Mouse (Mus musculus) E14TG2a.4 (cell line): ENCODE measurements around the gene Unc13b.

Experiments
- H3K27me3 ChIP-seq: 2 replicates; pipeline ENCODE4 v1.6.1; 2014; ENCODE audit warnings: low read length, control low read depth; ENCODE audit not compliant: insufficient read depth
- H3K36me3 ChIP-seq: 2 replicates; pipeline ENCODE4 v1.6.1; 2014; ENCODE audit warnings: low read length, control low read depth; ENCODE audit not compliant: insufficient read depth
- H3K4me1 ChIP-seq: replicated peaks from 2 replicates; pipeline ENCODE4 v1.6.1; 2014; ENCODE audit warnings: low read depth, low read length, control low read depth
- H3K4me3 ChIP-seq: replicated peaks from 2 replicates; pipeline ENCODE4 v1.5.1; 2014; ENCODE audit warnings: mild to moderate bottlenecking, low read length
- H3K9me3 ChIP-seq: 2 replicates; pipeline ENCODE4 v1.6.1; 2014; ENCODE audit warnings: low read length, control low read depth
- CTCF ChIP-seq: conservative IDR thresholded peaks from 2 replicates; pipeline ENCODE4 v1.5.1; 2014; ENCODE audit warnings: low read length
- NANOG ChIP-seq: IDR thresholded peaks from 2 replicates; pipeline ENCODE4 v1.6.1; 2014; ENCODE audit warnings: borderline replicate concordance, low read length, mixed read lengths
- POU5F1 ChIP-seq: IDR thresholded peaks from 2 replicates; pipeline ENCODE4 v1.6.1; 2014; ENCODE audit warnings: low read length, borderline replicate concordance

Unc13b gene

DNA sequence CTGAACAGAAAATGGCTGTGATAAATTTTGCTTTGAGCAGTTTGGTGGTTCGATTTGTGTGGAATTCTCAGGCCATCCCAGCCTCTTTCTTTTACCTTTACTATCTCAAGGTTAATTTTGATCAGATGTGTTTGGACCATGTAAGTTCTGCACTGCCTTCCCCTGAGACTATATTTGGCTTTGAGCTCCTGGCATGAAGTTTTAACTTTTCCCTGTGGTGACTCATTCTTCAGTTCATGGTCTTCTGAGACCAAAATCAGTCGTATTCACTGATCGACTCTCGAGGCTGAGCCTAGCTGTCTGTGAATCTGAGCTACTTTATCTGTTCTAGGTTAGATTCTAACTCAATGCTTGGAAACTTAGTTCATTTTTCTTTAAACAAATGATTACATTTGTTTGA is 187.0 kb downstream of the Unc13b start:
- Histone ChIP-seq H3K4me1 (no peaks in the 10 kb centered on the region), H3K36me3 (no peaks in the 10 kb centered on the region), H3K9me3 (no peaks in the 10 kb centered on the region), H3K4me3 (no peak overlapping the region), H3K27me3 (no peaks in the 10 kb centered on the region)
- TF ChIP-seq CTCF (no peak), NANOG (no peak), POU5F1 (no peak)

DNA sequence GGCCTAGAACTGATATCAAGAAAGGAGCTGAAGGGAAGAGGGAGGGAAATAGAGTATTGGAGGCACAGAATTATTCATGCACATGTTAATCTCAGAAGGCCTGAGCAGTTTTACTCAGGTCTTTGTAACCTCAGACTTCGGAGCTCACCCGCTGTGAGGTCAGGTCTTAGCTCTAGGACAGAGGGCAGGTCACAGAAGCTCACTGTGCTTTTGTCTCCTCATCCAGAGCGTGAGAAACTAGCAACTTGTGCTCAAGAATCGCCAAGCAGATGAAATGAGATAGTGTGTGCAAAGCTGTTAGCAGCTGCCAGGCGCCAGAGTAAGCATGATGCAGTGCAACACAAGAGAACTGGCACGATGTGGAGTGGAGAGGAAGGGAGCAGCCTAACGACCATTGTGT is 189.3 kb downstream of the Unc13b start:
- Histone ChIP-seq H3K9me3 (no peaks in the 10 kb centered on the region), H3K36me3 (no peaks in the 10 kb centered on the region), H3K27me3 (no peaks in the 10 kb centered on the region), H3K4me1 (no peaks in the 10 kb centered on the region), H3K4me3 (no peak overlapping the region)
- TF ChIP-seq NANOG, result no peak
- TF ChIP-seq CTCF, result no peak
- TF ChIP-seq POU5F1, result no peak

DNA sequence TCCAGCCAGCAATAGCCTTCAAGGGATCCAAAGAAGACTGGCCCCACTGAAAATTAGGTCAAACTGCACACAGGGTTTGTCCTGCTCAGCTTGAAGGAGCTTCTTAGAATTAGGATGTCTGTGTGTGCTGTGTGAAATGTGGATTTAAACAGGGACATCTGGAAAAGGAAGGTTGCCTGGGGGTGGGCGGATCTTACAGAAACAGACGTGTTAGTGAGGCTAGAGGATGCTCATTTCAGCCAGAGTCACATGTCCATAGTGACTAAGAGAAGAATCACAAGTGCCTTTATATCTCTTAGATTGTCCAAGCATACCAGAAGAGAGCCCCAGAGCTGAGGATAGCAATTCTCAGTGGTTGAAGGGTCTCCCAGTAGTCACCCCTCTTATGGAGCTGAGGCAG is 190.2 kb downstream of the Unc13b start:
- Histone ChIP-seq H3K9me3 (no peaks in the 10 kb centered on the region), H3K27me3 (no peaks in the 10 kb centered on the region), H3K4me1 (no peaks in the 10 kb centered on the region), H3K4me3 (no peak overlapping the region), H3K36me3 (no peaks in the 10 kb centered on the region)
- TF ChIP-seq NANOG, result no peak
- TF ChIP-seq POU5F1, result no peak
- no peak for TF ChIP-seq CTCF

DNA sequence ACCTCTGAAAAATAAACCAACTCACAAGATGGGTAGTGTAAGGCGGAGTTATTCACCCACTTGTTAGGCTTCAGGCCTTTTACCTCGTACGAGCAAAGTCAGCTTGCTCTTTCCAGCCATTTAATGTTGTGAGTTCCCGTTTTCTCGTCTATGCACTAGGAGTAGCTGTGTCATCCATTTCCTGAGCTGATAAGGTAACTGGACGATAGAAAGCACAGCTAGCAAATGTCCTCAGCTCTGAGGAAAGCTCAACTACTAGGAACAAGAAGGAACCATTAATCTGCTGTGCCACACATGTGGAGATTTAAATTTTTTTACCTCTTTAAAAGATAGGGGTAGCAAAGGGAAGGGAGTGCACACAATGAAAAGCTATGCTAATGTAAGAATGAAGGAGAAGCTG is 192.5 kb downstream of the Unc13b start:
- Histone ChIP-seq H3K4me3 (no peak overlapping the region), H3K9me3 (no peaks in the 10 kb centered on the region), H3K4me1 (no peaks in the 10 kb centered on the region), H3K36me3 (0 out of 2 replicates have a peak, but pooled peaks cover 5% of the 10 kb centered on the region), H3K27me3 (no peaks in the 10 kb centered on the region)
- TF ChIP-seq NANOG (no peak), POU5F1 (no peak)

DNA sequence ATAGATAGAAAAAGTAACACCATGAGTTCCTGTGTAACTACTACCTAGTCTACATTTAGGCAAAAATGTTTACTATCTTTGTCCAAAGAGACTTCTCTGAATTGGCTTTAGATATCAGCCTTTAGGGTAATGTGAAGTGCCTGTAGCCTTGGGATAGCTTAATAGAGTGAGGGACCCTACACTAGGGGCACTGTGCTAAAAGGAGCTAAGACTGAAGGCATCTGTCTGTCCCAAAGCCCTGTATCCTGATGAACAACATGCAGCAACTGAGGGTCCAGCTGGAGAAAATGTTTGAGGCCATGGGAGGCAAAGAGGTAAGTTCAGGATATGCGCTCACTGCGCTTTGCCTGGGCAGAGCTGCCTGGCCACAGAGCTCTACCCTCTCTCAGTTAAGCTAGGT is 198.3 kb downstream of the Unc13b start:
- TF ChIP-seq CTCF (no peak), NANOG (no peak), POU5F1 (no peak)
- no peaks in the 10 kb centered on the region for H3K9me3 ChIP-seq
- H3K36me3 ChIP-seq, result 0 out of 2 replicates have a peak, but pooled peaks cover 11% of the 10 kb centered on the region
- peaks cover 4% of the 10 kb centered on the region; the same call in 1 of the 2 replicates for H3K27me3 ChIP-seq
- H3K4me1 ChIP-seq, result peaks cover 16% of the 10 kb centered on the region
- H3K4me3 ChIP-seq, result no peak overlapping the region

DNA sequence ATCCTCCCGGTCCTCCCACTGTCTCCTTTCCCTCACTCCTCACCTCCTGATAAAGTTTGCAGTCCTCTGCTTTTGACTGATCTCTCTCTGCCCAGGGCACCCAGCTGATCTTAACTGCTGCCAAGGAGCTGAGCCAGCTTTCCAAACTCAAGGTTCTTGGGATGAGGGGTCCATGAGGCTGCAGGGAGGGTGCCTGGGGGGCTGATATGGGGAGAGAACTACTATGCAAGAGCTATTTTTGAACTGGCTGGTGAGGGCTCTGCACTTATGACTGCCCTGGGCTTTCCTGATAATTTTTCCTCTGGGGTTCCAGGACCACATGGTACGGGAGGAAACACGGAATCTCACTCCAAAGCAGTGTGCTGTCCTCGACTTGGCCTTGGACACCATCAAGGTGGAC is 199.8 kb downstream of the Unc13b start:
- Histone ChIP-seq H3K27me3 (peaks cover 4% of the 10 kb centered on the region; the same call in 1 of the 2 replicates), H3K4me3 (no peak overlapping the region), H3K9me3 (no peaks in the 10 kb centered on the region), H3K4me1 (peaks cover 16% of the 10 kb centered on the region), H3K36me3 (0 out of 2 replicates have a peak, but pooled peaks cover 11% of the 10 kb centered on the region)
- no peak for TF ChIP-seq POU5F1

DNA sequence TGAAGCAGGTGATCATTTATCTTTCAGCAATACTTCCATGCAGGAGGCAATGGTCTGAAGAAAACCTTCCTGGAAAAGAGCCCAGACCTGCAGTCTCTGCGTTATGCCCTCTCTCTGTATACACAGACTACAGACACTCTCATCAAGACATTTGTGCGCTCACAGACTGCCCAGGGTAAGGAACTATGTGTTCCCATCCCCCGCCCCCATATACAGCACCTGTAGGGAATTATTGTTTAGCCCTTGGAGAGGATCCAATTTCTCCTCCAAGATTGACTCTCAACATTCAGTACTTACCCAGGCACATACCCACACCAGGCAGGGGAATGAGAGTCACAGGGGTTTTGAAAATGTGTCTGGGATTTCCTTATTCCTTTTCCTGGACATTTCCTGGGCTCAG is 200.7 kb downstream of the Unc13b start:
- TF ChIP-seq CTCF, result no peak
- TF ChIP-seq NANOG, result no peak
- no peak for TF ChIP-seq POU5F1
- H3K27me3 ChIP-seq, result peaks cover 4% of the 10 kb centered on the region; the same call in 1 of the 2 replicates
- H3K4me3 ChIP-seq, result no peak overlapping the region
- peaks cover 16% of the 10 kb centered on the region for H3K4me1 ChIP-seq
- 0 out of 2 replicates have a peak, but pooled peaks cover 11% of the 10 kb centered on the region for H3K36me3 ChIP-seq
- H3K9me3 ChIP-seq, result no peaks in the 10 kb centered on the region

DNA sequence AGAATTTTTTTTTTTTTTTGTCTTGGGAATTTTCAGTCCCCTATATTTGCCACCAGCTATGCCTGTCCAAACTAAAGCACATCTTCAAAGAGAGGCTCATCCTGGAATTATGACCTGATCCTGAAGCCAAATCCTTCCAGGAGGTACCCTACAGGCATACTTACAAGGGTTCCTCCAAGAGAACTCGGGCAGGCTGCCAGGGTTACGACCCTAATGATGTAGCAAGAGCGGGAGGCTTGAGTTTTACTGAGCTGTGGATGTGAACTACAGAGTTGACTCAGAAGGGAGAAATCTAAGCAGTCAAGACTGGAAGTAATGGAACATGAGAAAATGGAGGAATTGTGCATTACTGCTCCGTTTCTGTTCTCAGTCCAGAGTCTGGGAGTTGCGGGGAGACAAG is 201.3 kb downstream of the Unc13b start:
- H3K36me3 ChIP-seq, result 0 out of 2 replicates have a peak, but pooled peaks cover 11% of the 10 kb centered on the region
- no peak overlapping the region for H3K4me3 ChIP-seq
- H3K4me1 ChIP-seq, result peaks cover 16% of the 10 kb centered on the region
- peaks cover 4% of the 10 kb centered on the region; the same call in 1 of the 2 replicates for H3K27me3 ChIP-seq
- no peak for TF ChIP-seq POU5F1
- TF ChIP-seq NANOG, result no peak
- TF ChIP-seq CTCF, result no peak
- H3K9me3 ChIP-seq, result no peaks in the 10 kb centered on the region

DNA sequence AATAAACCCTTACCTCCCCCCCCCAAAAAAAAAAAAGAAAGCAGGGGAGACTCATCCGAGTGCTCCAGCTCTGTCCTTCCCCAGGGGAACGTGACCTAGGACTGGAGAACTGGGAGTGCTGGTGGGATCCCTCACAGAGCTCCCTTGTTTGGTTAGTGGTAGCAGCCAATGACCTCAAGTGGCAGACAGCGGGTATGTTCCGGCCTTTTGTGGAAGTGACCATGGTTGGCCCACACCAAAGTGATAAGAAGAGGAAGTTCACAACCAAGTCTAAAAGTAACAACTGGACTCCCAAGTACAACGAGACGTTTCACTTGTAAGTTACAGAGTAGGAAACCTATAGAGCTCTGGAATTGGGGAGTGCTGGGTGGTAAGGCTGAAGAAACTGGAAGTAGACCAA is 204.1 kb downstream of the Unc13b start:
- Histone ChIP-seq H3K27me3 (peaks cover 4% of the 10 kb centered on the region; the same call in 1 of the 2 replicates), H3K4me3 (no peak overlapping the region), H3K36me3 (0 out of 2 replicates have a peak, but pooled peaks cover 6% of the 10 kb centered on the region), H3K9me3 (no peaks in the 10 kb centered on the region), H3K4me1 (peaks cover 31% of the 10 kb centered on the region)
- TF ChIP-seq NANOG, result no peak
- no peak for TF ChIP-seq CTCF
- TF ChIP-seq POU5F1, result no peak

DNA sequence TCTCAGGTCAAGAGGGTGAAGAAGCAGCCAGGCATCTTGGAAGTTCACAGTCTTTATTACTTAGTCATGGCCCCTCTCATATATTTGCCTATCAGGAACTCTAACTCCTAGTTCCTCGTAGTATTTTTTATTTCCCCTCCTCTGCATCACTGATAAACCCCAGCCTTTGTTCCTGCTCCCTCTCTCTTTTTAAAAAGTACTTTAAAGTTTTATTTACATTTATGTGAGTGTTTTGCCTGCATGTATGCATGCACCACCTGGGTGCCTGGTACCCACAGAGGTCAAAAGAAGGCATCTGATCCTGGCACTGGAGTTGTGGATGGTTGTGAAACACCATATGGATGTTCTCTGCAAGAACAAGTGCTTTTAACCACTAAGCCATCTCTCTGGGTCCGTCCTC is 207.4 kb downstream of the Unc13b start:
- Histone ChIP-seq H3K36me3 (no peaks in the 10 kb centered on the region), H3K4me3 (no peak overlapping the region), H3K27me3 (no peaks in the 10 kb centered on the region), H3K4me1 (peaks cover 20% of the 10 kb centered on the region), H3K9me3 (no peaks in the 10 kb centered on the region)
- no peak for TF ChIP-seq NANOG
- TF ChIP-seq CTCF, result no peak
- TF ChIP-seq POU5F1, result no peak
